Mouse (Mus musculus): ENCODE results near the gene Med22. TPM values are rescaled to one million over a fixed set of nuclear protein-coding genes. Genes with fewer than 3 reads are reported as not detected.

The Med22 gene
- polyA plus RNA-seq (2012; ENCODE audit: low replicate concordance), result 30.0 and 42.0 TPM in 2 replicates

DNA sequence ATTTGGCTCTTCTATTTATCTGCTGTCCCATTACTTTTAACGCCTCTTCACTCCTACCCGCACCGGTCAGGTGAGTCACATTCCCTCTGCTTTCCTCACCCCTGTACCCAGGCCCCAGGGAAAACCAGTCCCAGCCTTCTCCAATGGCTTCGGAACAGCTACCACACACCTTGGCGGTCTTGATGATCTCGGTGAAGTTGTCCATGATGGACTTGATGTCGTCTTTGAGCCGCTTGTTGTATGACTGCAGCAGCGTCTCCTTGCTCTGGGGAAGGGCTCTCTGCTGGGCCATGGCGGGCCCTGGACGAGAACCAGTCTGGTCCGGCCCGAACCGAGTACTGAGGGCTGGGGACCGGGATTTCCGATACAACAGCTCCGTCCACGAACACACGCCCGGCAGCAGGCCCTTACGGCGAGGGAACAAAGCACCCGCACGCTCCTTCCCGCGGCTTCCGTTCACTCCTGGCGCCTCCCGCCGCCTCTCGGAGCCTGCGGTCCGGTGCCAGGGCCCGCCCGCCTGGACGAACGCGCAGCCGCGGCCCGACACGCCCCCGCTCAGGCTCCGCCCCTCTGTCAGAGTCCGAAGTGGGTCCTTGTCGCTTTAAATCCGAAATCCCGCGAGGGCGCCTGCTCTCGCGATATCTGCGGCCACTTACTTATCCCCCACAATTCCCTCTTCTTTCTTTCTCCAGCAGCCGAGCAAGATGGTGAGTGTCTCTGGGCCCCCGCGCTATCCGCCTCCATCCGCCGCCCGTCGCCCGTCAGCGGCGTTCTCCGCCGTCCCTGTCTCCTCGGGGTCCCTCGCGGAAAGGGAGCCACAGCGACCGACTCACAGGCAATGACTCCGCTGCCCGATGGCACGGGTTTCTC is at the start of gene Med22, which contains the start of gene Rpl7a:
Med22 (minus strand) TSS at position 554 of the 870 bp plus-strand sequence.
Rpl7a (plus strand) TSS at position 641 of the 870 bp plus-strand sequence.

DNA sequence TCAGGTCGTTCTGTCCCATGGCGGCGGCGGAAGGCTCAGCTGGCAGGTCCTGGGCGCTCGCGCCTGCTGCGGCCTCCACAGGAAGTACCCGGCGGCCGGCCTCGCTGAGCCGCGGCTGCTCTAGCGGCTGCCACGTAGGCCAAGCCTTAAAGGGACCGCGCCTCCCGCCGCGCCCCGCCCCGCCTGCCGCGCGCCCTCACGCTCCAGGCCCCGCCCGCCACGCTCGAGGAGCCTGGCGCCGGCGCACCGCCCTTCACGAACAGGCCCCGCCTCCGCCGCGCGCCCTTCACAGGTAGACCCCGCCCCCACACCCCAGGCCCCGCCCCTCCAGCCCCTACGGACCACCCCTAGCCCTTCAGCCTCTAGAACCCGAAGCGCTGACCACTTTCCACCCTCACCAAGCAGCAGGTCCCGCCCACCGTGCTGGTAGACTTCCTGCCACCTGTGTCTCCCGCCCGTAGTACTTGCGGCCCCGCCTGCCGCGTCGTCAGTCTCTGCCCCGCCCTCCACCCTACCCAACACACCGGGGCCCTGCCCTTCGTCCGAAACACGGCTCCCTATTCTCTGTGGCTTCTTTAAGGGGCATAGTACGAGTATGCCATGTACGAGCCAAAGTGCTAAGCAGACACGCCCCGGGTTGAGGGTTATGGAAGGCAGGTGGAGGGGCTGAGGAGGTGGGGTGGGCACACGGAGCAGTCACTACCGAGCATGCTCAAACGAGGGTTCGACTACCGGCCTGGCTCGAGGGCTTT is 23.0 kb upstream of the Med22 start, which contains the start of the genes Surf4 and Stkld1:
Surf4 (minus strand) TSS at position 625 of the 752 bp plus-strand sequence.
Stkld1 (plus strand) TSS at position 744 of the 752 bp plus-strand sequence.

DNA sequence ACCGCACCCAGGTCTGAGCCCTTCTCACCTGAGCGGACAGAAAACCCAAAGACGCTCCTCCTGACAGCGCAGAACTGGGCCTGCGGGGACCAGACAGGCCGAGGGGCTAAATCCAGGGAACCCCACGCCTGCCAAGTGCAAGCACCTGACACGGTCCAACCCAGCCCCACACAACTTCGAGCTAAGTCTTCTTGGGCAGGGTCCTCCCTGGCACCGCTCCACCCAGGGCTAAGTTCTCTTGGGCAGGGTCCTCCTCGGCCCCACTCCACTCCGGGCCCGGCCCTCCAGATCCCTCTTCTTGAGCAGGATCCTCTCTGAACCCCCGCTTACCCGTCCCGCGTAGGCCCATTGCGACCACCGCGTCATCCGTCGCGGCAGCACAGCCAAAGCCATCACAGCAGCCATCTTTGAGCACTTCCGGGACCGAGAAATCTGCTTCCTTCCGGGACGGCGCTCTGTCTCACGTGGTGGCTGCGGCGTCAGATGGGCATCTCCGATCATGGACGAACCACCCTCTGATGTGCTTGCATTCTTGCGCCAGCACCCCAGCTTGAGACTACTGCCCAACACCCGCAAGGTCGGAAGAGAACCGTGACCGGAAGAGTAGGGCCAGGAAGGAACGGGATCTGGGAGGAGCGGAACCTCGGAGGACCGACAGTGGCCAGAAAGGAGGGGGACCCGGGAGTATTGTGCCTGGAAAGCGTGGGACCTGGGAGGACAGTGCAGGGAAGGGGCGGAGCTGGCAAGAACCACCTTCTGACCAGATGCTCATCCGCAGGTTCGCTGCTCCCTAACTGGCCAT is 5.7 kb upstream of the Med22 start, which contains the start of the genes Surf2 and Surf1:
Surf2 (plus strand) TSS at position 441 of the 802 bp plus-strand sequence.
Surf1 (minus strand) TSS at position 604 of the 802 bp plus-strand sequence.

DNA sequence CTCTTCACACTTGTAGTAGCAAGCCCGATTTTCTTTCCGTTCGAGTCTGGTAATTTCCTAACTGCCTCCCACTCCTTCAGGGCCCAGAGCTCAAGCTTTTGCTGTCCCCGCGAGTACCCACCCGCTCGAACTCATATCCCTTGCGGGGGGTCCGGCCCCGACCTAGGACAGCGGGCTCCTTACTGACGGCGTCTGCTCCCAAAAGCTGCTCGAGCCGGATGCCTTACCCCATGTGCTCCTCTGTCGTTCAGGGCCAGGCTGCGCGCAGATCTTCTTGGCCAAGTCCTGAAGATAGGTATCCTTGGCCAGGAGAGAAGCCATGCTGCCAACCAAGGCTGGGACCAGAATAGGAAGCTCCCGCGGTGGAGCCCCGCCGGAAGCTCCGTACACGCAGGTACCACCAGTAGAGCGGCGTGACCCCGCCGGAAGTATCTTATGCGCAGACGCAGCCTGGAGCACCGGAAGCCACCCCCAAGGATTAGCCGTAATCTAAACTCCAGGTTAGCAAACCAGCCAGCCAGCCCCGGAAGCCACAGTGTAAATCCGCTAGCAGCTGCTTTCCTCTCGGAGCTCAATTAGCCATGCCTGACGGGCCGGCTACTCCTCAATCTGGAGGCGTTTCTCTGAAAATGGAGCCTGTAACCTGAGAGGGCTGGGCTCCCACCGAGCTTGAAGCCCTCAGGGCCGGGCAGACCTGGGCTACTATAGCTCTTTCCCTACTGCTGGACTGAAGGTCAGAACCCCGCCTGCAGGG is 7.8 kb downstream of the Med22 start, which contains the start of gene Surf6:
Surf6 (minus strand) TSS at position 413 of the 754 bp plus-strand sequence.

DNA sequence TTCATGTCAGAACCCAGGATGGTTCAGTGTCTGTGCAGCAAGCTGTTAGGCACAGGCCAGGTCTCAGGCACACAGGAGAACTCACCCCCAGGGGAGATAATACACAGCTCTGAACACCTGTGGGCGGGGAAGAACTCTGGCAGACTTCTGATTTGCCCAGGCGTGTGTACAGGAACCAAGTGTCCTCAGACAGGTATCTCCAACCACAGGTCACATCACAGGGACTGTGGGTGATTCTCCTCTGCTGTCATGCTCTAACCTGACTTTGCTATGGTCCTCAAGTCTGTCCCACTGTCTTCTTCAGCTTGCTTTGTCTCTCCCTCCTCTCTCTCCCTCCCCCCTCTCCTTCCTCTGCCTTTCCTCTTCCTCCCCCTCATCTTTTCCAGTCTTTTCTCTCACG is 45.6 kb downstream of the Med22 start, which contains the start of gene Abo:
Abo (minus strand) TSS at position 101 of the 400 bp plus-strand sequence.

Other genes starting within 250 kb of the Med22 start
- 0.49 TPM in 1 of 2 replicates, not detected in the other for gene Lcn4, start 239.4 kb downstream of the Med22 start, polyA plus RNA-seq (2012; ENCODE audit: low replicate concordance)
- gene Abo, start 45.7 kb downstream of the Med22 start, polyA plus RNA-seq (2012; ENCODE audit: low replicate concordance), result not detected in 2 replicates
- 17.3 and 24.2 TPM in 2 replicates for gene Surf6, start 7.8 kb downstream of the Med22 start, polyA plus RNA-seq (2012; ENCODE audit: low replicate concordance)
- 1,773 and 2,822 TPM in 2 replicates for gene Rpl7a, start 87 bp upstream of the Med22 start, polyA plus RNA-seq (2012; ENCODE audit: low replicate concordance)
- 3.5 and 9.7 TPM in 2 replicates for gene Surf2, start 5.7 kb upstream of the Med22 start, polyA plus RNA-seq (2012; ENCODE audit: low replicate concordance)
- gene Surf1, start 5.9 kb upstream of the Med22 start, polyA plus RNA-seq (2012; ENCODE audit: low replicate concordance), result 16.2 and 34.5 TPM in 2 replicates
- gene Surf4, start 23.3 kb upstream of the Med22 start, polyA plus RNA-seq (2012; ENCODE audit: low replicate concordance), result 81.8 and 126 TPM in 2 replicates
- 0.08 and 0.20 TPM in 2 replicates for gene Stkld1, start 23.4 kb upstream of the Med22 start, polyA plus RNA-seq (2012; ENCODE audit: low replicate concordance)
- gene Rexo4, start 53.7 kb upstream of the Med22 start, polyA plus RNA-seq (2012; ENCODE audit: low replicate concordance), result 114 and 123 TPM in 2 replicates
- gene Adamts13, start 62.7 kb upstream of the Med22 start, polyA plus RNA-seq (2012; ENCODE audit: low replicate concordance), result 0.13 and 0.31 TPM in 2 replicates
- 13.2 and 37.1 TPM in 2 replicates for gene Cacfd1, start 99.2 kb upstream of the Med22 start, polyA plus RNA-seq (2012; ENCODE audit: low replicate concordance)
- 18.4 and 23.1 TPM in 2 replicates for gene Slc2a6, start 117.3 kb upstream of the Med22 start, polyA plus RNA-seq (2012; ENCODE audit: low replicate concordance)
- not detected in 2 replicates for gene Mymk, start 161.5 kb upstream of the Med22 start, polyA plus RNA-seq (2012; ENCODE audit: low replicate concordance)
- 0.08 and 1.0 TPM in 2 replicates for gene Adamtsl2, start 168.7 kb upstream of the Med22 start, polyA plus RNA-seq (2012; ENCODE audit: low replicate concordance)
- 0.07 TPM in 1 of 2 replicates, not detected in the other for gene Fam163b, start 231.8 kb upstream of the Med22 start, polyA plus RNA-seq (2012; ENCODE audit: low replicate concordance)